Mouse (Mus musculus): Measurements from ENCODE around the gene Sstr3.

Sstr3 gene

GRCm38 (mm10) chr15:78559141-78559979 is 14.9 kb upstream of the Sstr3 start:
- DNase-seq (ENCODE audit: low spot score): no peak

GRCm38 (mm10) chr15:78557693-78558535 is 13.4 kb upstream of the Sstr3 start:
- no peak for DNase-seq (ENCODE audit: low spot score)

DNA sequence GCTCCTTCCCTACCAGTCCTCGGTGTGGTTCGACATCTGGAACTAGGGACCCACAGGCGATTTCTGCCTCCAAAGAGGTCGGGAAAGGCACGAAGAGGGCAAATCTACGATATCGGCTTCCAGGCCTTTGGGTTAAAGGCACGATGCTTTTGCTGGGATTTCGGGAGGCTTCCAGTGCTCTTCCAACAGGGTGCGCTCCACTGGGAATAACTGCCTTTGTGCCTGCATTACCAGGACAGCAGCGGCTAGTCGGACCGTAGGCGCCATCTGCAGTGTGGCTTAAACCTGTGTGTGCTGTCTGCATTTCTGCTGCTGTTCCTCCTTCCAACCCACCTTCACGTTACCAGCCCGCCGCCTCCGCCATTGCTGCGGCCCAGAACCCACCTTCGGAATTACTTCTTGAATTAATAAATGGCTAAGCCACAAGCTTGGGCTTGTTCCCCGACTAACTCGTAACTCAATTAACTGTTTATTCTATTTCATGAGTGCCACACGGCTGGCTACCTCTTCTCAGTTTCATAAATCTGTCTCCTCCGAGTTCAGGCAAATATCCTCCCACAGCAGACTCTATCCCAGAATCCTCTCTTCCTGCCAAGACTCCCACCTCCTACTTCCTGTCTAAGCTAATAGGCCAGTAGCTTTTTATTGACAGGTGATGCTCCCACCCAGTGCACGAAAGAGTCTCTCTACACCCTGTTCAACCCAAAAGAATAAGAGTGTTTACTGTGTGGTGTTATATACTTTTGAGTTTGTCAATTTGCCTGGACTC is 10.2 kb upstream of the Sstr3 start:
- DNase-seq (ENCODE audit: low spot score): no peak

DNA sequence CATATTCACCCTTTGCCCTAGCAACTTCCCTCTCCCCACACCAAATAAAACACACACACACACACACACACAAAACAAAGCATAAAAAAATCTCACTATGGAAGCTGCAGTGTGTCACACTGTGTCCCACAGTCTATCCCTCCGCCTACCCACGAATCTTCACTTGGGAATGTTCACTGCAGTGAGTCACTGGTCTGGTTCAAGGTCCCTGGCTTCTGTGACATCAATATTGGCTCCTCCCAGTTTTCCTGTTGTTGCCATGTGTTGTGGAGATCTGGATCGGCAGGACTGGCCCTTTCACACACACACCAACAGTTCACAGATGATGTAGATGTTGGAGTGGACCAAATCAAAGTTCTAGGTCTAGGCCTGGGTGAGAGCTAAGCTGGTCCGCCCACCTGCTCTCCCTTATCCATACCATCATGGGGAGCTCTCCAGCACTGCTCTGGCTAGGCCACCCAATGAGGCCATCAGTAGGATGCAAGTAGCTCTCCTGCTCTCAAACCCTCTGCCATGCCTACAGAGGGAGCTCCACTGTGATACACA is 4.8 kb upstream of the Sstr3 start:
- no peak for DNase-seq (ENCODE audit: low spot score)

DNA sequence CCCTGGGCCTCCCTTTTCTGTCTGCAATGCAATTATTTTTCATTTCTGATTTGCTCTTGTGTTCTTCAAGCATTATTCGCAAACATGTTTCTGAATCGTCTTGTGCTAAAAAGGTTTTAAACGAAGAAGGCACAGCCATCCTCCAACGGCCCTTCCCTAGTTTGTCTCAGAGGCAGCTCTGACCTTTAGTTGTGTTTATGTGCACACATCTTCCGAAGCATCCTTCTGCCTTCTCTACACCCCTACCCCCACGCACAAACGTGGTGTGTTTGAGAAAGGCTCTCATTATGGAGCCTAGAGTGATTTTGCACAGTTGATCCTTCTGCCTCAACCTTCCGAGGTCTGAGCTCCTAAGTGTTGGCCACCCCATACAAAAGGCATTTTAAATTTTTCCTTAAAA is 4.2 kb upstream of the Sstr3 start:
- DNase-seq (ENCODE audit: low spot score): no peak

DNA sequence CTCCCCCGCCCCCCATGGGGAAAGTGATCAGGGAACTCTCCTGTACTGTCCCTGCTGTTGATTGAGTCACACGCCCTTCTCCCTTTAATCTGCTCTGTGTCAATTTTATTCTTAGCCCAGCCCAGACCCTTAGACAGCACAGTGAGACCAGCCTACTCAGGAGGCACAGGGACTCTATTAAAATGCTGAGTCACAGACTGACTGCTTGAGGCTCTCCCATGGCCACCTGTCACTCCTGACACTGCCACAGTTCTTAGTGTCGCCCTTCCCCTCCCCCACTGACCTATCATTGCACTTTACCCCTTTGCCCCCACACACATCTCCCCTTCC is 3.8 kb upstream of the Sstr3 start:
- DNase-seq (ENCODE audit: low spot score): no peak

DNA sequence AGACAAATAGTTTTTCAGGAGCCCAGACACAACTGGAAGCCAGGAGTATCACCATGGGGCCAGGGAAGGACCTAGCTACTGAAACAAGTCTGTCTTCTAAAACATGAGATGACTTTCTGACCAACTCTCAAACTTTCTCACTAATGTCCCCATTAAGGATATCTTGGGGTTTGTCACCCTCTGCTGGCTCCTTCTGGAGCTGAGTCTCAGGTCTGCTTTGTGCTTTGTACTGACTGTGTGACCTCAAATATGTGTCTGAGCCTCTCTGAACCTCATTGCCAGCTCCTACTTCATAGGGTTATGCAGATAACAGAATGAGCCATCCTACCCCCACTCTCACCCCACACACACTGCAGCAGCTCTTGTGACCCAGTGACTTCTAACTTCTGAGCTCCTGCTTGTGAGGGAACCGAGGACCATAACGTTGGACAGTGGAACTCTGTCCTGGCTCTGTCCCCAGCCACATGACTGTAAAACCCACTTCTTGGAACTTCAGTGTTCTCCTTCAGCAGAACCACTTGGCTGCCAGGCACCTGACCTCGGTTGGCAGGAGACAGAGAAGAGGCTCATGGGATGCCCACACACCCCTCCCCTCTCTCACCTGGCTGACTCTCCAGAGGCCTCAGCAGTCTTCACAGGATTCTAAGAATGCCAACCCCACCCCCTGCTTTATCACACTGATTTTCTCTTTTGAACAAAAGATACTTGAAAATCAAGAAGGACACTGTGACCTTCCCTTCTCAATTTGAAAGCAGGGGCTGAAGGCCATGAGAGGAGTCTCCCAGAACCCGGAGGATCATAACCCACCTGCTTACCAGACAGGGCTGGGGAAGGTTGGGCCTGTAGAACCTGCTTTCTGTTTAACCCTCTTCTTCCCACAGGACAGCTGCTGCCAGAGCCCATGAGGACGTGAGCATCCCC is 3.2 kb upstream of the Sstr3 start:
- DNase-seq (ENCODE audit: low spot score): peak; percentile 42

- no peak for DNase-seq (ENCODE audit: low spot score)
Observed at GRCm38 (mm10) chr15:78546060-78546459, 1.6 kb upstream of the Sstr3 start.

GRCm38 (mm10) chr15:78544041-78544440 is 444 bp downstream of the Sstr3 start:
- no peak for DNase-seq (ENCODE audit: low spot score)

DNA sequence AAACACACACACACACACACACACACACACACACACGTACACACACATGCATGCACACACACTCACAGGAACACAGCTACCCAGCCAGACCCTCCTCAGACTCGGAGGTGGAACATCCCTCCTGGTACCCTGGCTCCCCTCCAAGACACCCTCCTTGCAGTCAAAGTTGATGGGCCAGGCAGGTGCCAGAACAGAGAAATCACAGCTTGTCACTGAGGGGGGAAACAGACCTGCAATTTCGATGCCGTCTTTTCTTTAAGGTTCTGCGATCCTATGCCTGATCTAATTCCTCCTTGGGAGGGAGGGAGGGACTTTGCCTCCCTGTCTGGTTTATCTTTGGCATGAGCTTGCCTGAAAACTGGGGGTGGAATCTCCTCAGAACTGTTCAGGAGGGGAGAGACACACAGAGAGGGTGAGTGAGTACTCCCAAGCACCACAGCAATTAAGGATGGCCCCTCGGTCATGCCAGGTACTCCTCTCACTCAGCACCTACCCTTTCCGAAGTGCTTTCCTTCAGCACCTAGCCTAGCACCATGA is 1.6 kb downstream of the Sstr3 start:
- DNase-seq (ENCODE audit: low spot score): no peak

GRCm38 (mm10) chr15:78542098-78542766 is 2.3 kb downstream of the Sstr3 start:
- no peak for DNase-seq (ENCODE audit: low spot score)

DNA sequence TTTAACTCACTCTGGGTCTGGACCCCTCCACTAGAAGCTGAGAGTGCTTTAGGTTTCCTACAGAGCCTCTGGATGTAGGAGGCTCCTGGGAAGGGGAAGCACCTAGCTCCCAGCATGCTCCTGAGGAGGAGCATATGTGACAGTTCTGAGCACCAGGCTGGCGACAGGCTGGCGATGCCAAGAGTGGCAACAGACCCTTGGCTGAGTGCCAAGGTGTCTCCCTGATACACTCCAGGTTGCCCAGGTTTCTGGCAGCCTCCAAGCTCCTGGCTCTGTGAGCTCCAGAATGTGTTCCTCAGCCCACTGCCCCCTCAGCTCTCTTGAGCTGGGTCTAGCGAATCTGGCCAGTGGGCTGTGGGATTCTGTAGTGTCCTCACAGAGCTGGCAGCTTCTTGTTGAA is 2.9 kb downstream of the Sstr3 start:
- no peak for DNase-seq (ENCODE audit: low spot score)

GRCm38 (mm10) chr15:78541036-78541435 is 3.4 kb downstream of the Sstr3 start:
- DNase-seq (ENCODE audit: low spot score): no peak

- DNase-seq (ENCODE audit: low spot score): no peak
Observed at GRCm38 (mm10) chr15:78535723-78536421, 8.6 kb downstream of the Sstr3 start.

GRCm38 (mm10) chr15:78533346-78533835 is 11.1 kb downstream of the Sstr3 start:
- DNase-seq (ENCODE audit: low spot score): no peak

GRCm38 (mm10) chr15:78532566-78533345 is 11.7 kb downstream of the Sstr3 start:
- no peak for DNase-seq (ENCODE audit: low spot score)

DNA sequence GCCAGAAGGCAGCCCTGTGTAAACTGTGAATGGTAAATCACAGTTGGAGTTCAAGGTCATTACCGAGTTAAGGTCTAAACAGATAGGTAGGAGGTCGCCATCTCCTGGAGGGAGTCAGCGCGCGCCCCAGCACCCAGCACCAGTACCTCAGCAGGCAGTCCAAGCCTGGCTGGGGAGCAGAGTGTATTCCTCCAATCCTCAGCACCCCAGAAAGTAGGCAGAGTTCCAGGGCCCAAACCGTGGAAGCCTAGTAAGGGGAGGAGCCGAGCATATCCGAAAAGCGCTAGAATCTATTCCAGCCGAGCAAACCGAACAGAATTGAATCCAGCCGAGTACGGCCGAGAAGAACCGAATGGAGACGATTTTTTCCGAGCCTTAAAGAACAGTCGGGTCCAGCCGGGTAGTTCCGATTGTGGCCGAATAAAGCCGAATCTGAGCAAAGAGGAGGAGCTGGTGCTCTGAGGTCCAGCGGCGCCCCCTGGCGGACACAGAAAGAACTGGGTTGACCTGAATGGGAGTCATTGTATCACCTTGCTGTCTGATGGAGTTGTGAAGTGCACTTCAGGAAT is 12.5 kb downstream of the Sstr3 start:
- DNase-seq (ENCODE audit: low spot score): peak; percentile 96

DNA sequence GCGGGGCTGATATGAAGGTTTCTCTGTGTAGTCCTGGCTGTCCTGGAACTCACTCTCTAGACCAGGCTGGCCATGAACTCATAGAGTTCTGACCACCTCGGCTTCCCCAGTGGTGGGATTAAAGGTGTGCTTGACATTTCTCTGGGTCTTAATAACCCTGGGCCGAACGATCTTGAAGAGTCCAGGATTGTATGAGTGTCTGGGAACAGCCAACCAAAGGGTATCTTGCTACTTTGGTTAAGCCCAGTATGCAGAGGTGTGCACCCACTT is 13.1 kb downstream of the Sstr3 start:
- DNase-seq (ENCODE audit: low spot score): no peak
